Mouse (Mus musculus) frontal cortex, adult 2 months (tissue): ENCODE measurements around the gene Rims4. TPM values are rescaled to one million over a fixed set of nuclear protein-coding genes. Genes with fewer than 3 reads are reported as not detected.

Experiments
- DNase-seq, 2 experiments: peaks; one replicate each; pipeline ENCODE4 v3.0.0; 2022; ENCODE audit warnings: low spot score in 1 of 2; ENCODE audit errors: extremely low spot score in 1 of 2
- polyA plus RNA-seq: library from polyadenylated mRNA; depleted of rRNA; stranded (reverse); fragments of >200 nt; gene quantifications from 2 replicates; pipeline ENCODE4 v1.2.3, GENCODE M21; 2012

Gene Rims4
- polyA plus RNA-seq, 1 experiment, result 28.5 TPM

DNA sequence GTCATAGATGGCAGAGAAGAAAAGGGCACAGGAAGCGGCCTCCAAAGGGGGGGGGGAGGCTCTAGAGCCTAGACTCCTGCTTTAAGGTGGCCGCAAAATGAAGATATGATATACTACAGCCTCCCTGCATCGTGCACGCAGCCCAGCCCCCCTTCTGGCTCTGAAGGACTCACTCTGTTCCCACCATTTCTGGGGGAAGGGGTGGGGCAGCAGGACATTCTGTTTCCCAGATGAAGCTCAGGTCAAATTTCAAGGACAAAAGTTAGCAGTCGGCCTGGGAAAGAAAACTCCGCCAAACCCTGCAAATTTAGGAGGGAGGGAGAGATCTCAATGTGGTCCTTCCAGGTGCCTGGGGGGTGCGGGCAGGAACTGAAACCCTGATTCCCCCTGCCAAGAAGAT is 4.8 kb downstream of the Rims4 start:
- no peak for DNase-seq

DNA sequence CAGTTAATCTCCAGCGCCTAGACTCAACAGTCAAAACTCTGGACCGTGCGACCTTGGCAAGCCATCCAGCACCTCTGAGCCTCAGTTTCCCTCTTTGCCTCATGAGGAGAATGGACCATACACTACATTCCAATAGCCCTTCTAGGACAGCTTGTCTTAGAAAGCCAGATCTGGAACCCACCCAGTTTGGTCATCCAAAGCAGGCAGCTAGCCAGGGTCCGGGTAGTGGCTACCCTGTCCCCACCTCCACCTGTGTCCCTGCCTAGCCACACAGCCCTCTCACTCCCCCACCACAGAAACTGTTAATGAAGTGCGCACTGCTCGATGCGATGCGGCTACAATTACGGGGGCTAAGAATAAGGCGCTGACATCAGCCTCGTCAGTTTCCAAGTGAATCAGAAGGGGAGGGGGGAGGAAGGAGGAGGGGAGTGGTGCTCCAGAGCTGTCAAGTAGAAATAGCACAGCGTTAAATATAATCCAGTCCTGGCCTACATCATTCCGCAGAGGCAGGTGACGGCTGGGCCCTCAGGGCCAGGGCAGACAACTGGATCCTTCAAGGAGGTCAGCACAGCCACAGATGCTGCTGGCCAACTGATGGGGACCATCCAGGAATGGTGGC is 6.5 kb downstream of the Rims4 start:
- DNase-seq, result peak in 1 of 2 experiments; percentile 75

DNA sequence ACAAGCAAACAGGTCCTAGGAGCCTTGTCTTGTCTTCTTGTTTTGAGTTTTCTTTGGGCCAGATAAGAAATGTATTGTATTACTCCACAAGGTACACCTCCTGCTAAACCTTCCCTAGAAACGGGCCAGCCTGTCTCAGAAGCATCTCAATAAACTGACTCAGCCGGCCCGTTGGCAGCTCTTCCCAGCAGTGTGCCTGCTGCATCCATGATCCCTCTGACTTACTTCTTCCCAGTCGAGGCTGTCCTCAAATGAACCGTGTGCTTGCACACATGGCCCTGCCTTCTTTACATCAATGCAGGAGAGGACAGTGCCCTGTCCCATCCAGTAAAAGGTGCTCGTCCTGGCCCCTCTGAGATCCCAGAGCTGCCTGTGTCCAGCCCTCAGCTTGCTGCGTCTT is 8.9 kb downstream of the Rims4 start:
- DNase-seq, result no peak

DNA sequence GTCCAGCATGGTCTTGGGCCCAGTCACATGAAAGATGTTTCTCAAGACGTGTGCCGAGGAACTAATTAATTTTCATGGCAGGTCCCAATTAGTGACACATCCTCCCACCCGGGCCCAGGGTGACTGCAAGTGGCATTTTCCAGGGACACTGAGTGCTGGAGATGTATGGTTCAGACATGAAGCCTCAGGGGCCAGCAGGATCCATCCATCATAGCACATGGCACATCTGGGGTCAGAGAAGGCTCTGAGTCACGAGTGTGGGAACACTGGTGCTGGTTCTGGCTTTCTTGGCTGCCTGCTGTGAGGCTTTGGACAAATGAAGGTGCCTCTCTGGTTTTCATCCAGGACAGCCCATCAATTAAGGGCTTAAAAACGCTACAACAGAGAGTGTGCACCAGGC is 11.4 kb downstream of the Rims4 start:
- no peak for DNase-seq

DNA sequence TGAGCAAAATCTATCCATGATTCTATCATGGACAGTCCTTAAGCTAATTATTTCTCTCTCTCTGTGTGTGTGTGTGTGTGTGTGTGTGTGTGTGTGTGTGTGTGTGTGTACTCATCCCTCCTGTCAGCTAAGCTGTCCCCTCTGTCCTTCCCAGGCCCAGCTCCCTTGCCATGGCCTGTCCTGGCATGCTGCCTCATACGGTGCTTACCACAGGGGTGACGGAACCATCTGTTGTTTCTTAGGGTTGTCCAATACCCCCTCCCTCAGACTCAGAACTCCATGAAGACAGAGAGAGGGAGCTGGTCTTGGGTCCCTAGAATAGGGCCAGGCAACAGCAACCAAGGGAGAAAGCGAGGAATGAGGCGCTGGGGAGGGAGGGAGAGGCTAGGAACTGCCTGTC is 14.2 kb downstream of the Rims4 start:
- DNase-seq, result no peak

DNA sequence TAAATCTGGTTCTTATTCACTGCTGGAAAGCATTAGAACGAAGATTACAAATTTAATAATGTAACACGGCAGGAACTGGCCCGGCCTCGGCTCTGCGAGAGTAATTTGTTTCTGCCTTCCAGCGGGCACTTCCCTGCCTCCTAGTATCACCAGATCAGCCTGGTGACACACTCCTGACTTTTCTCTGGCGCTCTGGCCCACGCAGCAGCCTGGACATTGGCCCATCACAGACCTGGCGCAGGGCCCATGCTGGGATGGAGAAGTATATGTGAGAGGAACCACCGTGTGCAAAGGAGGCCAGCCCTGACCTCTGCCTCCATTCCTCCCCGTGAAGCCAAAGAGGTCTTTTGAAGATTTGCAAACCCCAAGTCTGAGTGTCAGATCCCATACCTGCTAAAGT is 15.0 kb downstream of the Rims4 start:
- no peak for DNase-seq

DNA sequence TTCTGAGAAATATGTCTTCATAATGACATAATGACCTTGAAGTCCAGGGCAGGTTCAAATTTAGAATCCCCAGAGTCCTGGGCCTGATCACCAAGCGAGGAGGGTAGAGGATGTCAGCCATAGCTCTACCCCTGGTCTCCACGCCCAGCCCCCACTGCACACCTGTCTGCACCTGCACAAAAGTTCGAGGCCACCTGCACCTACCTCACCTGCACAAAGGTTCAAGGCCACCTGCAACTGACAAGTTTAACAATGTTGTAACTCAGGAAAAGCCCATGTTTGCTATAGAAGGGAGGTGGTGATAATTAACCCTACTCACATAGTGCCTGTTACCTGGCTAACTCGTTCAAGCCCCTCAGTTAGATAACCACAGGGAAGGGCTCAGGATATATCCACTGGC is 16.0 kb downstream of the Rims4 start:
- DNase-seq, result no peak

DNA sequence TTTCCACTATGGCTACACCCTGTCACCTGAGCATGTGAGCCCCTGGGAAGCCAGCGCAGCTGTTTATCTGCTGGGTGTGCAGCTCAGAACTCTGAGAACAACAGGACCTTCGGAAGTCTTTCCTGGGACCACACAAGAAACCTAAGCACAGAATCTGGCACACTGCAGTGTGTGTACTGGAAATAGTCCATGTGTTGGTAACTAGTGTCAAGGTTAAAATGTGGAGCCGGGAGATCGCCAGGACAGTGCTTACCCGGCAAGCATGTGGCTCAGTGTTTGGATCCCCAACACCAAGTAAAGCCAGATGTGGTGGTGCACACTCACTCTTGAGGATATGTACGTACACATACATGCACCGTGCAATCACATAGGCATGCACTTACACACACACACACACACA is 17.4 kb downstream of the Rims4 start:
- DNase-seq, result no peak

DNA sequence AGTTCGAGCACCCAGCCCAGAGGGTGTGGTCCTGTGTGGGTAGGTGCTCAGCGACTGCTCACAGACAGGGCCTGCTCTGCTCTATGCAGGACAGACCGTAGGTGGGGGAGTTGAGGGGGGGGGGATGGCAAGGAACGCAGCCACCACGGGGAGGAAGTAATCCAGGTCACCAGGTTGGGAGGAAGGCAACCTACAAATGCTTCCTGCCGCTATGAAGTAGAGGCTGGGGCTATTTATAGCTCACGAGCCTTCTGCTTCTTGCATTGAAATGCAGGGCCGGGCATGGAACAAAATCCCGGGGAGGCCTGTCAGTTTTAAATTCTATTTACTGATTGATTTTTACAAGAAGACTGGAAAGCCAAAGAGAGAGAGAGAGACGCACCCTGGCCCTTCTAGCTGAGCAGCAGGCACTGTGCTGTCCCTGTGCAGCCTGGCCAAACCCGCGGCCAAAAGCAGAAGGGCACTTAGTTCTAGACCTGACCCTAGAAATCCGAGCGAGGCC is 18.5 kb downstream of the Rims4 start:
- no peak for DNase-seq

DNA sequence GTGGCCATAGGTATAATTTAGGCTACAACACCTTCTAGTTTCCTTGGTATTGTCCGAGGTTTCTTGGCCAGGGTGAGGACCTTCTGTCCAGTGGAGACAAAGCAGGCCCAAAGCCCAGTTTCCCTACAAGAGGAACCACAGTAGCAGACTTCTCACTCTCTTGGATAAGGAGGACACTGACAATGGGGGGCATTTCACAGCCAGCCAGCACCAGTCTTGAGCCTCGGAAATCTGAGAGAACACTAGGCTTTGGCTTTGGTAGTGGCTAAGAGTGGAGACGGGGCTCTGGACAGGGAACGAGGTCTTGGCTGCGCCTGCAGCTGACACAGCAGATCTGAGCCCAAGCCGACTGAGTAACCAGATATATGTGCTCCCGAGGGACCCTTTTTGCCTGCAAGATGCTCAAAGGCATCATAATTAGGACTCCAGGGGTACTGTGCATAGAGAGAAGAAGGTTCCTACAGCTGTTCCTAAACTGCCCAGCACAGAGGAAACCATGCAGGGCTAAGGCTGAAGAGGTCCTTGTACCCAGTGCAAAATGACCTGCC is 20.4 kb downstream of the Rims4 start:
- no peak for DNase-seq

DNA sequence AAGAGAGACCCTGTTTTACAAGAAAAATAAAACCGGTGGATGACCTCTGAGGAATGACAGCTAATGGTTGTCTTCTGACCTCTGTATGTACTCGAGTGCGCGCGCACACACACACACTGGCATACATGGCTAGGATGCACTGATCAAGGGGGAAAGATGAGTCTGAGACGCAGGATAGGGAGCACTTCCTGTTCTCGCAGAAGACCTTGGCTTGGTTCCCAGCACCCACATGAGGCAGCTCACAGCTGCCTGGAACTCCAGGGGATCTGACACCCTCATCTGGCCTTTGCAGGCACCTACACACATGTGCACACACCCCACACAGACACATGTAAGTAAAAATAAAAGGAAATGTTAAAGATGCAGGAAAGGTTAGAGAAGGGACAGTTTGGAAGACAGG is 21.5 kb downstream of the Rims4 start:
- no peak for DNase-seq

DNA sequence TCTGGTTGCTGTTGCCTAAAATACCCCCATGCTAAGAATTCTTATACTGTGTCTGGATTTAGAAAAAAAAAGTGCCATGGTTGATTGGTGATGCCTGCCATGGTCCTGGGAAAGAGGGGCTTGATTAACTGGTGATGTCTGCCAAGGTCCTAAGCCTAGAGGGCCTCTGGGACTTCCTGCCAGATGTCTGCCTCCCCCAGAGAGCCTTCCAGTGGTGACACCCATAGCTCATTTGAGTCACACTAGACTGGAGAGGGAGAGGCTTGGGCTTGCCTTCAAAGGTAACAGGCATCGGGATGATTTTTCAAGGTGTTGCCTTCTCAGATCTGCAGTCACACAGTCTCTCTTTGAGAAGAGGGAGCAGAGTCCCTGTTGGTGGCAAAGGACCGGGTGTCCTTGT is 23.3 kb downstream of the Rims4 start:
- DNase-seq, result no peak

DNA sequence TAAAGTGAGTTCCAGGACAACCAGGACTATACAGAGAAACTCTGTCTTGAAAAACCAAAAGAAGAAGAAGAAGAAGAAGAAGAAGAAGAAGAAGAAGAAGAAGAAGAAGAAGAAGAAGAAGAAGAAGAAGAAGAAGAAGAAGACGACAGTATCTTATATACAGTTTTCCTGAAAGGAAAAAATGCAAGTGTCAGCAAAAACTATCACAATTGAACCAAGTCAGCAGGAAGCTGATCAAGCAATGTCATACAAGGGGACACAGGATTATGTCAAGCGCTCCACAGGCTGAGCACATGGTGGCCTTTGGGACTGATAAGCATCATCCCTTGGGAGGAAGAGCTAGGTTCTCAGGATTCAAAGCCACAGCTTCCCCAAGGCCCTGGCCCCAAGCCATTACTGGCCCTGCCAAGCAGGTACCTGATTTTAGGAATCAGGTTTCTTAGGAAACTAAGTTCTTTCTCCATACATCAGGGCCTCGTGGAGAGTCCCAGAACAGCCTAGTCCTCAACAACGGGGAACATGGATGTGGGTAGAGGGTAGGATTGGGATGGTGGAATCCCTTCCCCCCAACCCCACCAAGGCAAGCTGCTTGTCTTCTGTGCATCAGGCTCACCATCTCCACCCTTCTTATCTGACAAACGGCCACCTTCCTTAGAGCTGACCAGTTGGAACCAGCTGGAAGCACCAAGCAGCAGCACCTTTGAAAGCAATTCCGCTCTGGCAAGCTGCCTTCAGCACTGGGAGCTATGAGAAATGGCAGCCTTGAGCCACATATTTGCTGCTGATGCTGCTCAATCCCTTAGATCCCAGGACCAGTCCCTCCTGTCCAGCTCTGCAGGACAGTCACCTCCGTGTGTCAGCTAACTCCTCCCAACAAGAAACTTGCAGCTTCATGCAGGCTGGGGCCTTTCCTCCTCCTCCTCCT is 24.8 kb downstream of the Rims4 start:
- no peak for DNase-seq

DNA sequence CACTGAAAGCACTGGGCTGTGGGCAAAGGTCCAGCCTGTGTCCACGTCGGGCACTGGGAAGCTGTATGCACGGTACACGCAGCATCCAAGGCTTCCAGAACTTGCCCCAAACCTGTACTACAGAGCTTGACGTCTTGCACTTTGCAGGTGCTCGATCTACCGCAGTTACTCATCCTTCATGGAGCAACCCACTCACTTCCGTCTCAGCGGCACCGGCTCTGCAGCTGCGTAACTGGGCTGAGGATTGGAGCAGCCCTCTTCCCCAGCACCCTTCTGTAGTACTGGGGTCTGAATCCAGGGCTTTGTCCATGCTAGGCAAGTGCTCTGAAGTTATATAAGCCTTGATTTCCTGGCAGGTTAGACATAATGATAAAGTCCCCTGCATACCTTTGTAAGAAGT is 27.2 kb downstream of the Rims4 start:
- DNase-seq, result peak in 1 of 2 experiments; percentile 49

DNA sequence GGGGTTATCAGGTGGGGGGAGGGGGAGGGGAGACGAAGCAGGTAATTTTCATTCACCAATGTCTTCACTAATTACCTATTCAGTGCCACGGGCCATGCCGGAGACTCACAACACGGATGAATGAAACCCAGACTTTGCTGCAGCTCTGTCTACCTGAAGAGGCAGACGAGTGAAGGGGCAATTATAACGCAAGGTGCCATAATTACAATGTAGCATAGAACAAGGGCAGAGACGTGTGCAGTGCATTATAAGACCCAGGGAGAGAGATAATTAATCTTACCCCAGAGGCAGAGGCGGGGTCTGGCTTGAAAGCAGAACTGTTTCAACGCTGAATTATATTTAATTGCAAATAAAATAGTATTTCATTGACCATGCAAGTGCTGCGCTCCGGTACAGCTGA is 27.9 kb downstream of the Rims4 start:
- no peak for DNase-seq

DNA sequence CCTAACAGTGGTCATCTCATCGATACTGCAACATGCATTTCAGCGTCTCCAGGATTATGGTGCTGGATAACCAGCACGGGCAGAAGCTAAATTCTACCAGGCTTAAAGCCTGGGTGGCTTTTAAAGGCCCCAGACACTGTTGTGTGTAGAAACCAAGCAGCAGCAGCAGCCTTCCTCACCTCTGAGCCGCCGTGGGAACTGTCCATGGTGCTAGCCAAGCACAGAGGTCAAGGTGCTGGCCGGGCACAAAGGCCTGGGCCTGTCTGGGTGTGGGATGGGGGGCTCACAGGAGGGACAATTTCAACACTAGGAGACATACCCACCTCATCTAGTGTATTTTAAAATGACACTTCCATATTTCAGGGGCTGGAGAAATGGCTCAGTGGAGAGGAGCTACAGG is 29.1 kb downstream of the Rims4 start:
- DNase-seq, result no peak

DNA sequence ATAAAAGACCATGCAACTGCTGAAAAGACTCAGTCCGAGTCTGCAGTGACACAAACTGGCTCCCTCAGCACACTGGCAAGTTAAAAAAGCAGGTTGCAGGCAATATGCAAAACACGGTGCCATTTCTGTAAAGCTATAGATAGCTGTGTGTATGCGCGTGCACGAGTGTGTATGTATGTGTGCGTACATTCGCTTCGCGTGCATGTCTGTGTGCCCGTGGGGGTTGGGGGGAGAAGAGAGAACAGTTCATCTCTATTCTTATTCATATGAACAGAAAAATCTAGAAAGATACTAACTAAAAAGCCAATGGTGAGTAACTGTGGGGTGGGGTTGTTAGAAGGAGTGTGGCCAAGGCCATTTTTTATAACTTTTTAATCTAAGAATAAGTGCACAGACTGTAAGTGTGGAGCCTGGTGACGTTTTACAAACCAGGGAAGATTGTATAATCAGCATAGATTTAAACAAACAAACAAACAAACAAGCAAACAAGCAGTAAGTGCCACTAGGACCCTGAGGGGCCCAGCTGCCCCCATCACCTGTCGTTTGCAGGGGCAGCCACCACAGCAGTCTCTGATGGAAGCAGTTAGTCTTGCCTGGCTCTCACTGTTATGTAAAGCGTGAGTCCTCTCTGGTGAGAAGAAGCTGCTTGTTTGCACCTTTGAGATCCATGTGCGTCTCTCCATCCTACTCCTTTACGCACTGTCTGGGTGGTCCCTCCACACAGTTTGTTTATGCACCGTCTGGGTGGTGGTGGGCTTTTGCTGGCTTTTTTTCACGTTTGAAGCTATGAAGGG is 35.4 kb downstream of the Rims4 start:
- DNase-seq, result no peak

DNA sequence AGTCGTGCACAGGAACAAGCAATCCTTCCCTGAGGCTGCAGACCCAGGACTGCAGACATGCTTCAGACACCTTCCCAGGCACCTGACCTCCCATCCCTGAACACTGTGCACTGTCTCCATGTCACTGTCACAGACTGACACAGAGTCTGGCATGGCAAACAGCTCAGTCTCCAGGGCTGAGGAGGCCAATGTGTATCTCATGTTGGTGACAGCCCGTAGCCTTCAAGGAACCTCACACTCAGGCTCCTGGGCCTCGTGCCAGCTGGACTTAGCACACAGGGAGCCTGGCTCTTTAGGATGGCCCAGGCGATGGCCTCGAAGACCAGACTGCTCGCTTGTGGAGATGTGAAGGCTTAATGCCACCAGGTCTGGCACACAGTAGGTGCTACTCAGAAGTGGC is 37.6 kb downstream of the Rims4 start:
- no peak for DNase-seq

DNA sequence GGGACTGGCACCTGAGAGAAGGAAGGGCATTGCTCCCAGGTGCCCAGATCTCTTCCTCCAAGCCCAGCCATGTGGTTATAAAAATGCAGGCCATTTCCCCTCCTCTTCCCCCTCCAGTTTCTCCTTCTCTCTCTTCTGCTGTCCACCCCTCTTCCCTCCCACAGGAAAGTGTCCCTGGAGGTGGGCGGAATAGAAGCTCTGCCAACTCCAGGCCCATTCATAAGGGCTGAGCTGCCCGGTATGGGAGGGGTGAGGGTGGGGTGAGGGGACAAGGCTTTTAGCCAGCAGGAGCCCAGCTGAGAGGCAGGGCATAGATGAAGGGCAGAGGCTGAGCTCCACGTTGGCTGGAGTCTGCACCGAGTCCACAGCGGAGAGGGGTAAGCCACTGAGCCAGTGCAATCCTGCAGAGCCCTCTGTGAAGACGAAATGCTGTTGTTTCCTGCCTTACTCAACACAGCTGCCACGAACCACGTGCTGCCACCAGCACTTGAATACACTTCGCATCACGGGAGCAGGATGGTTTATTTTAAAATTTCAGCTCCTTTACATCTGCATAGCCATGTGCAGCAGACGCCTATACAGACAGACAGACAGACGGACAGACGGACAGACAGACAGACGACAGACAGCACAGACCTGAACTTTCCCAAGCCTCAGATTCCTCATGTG is 41.5 kb downstream of the Rims4 start:
- DNase-seq, result peak in 1 of 2 experiments; percentile 65

DNA sequence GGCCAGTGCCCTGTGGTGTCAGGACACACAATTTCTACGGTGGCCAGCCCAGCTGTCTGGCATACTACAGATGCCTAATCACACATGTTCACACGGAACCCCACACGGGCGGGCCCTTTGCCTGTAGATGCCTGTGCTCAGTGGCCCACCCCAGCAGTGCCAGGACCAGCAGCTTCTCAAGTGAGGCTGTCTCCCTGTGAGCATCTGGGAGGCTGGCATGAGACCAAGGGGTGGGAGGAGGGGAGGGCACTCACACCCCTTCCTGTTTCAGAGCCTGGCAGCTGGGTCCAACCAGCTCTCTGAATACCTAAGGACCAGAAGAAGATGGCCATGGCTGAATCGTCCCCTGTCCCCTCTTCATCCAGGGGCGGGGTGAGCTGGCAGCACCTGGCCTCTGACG is 43.0 kb downstream of the Rims4 start:
- peak in 1 of 2 experiments; percentile 56 for DNase-seq
